Mouse (Mus musculus) kidney, adult 11 months (tissue): ENCODE data around the gene Chsy1.

Experiments
- DNase-seq: peaks from one replicate; pipeline ENCODE4 v3.0.0; 2022

The Chsy1 gene

GRCm38 (mm10) chr7:66110636-66111112 lies 1.4 kb downstream of the Chsy1 start:
- DNase-seq = no peak

- DNase-seq = no peak
These were observed 1.9 kb downstream of the Chsy1 start for GRCm38 (mm10) chr7:66111211-66111610.

DNA sequence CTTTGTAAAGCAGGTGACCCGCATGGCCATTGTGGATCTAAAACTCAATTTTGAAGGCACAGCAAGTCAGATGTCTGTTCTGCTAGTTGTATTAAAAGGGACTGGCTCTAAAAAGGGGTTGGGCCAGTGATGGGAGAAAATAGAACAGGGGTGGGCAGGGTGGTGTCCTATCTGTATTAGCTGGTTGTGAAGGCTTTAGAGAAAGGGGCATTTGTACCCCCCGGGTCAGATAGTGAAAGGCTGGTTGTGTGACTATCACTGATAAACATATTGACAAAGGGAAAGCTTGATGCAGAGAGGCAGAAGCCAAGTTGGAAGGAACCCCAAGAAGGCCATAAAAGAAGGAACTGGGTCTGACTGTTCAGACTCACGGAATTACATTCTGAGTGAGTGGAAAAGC lies 4.2 kb downstream of the Chsy1 start:
- DNase-seq = no peak

- DNase-seq = no peak
These were observed 6.6 kb downstream of the Chsy1 start for GRCm38 (mm10) chr7:66115821-66116343.

DNA sequence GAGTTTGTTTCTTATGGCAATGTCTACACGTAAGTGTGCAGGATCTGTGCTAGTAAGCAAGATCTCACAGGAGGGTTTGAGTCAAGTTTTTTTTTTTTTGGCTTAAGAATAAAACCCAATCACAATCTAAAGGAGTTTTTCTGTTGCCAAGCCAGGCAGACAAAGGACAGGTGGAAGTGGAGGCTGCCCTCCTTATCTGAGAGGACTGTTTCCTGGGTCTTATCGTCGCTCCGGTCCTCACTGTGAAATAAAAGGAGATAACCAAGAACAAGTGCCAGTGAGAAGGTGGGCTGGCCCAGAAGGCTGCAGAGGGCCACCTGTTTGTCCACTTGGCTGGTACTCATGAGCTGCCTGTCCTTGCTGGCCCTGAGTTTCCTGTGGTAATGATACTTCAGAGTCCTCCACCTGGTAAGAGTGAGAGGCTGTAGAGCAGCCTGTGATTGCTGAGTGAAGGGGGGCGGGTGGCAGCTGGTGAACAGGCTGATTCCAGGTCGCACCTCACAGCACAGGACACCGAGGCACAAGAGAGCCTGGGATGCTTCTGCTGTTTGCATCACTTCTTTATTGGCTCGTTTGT lies 7.7 kb downstream of the Chsy1 start:
- DNase-seq = no peak

- no peak for DNase-seq
These were observed 8.7 kb downstream of the Chsy1 start for GRCm38 (mm10) chr7:66118046-66118445.

- no peak for DNase-seq
These were observed 9.5 kb downstream of the Chsy1 start for GRCm38 (mm10) chr7:66118796-66119195.

- DNase-seq = no peak
These were observed 10.8 kb downstream of the Chsy1 start for GRCm38 (mm10) chr7:66120139-66120538.

GRCm38 (mm10) chr7:66120702-66121396 lies 11.5 kb downstream of the Chsy1 start:
- DNase-seq = no peak

DNA sequence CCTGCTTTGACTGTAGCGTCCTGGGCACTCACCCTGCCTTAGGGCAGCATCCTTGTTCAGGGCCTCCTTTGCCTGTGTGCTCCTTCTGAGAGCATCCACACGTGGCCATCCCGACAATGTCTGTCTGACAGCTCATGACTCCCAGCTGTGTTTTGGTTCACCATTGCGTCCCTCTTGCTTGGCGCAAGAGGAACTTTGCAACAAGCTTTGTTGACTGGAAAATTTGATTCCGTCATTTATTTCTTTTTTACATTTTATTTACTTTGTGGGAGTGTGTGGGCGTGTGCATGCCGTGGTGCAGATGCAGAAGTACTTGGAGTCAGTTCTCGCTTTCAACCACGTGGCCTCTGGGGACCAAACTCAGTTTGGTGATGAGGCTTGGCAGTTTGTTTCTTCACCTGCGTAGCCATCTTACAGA lies 15.2 kb downstream of the Chsy1 start:
- no peak for DNase-seq

- DNase-seq = no peak
These were observed 16.1 kb downstream of the Chsy1 start for GRCm38 (mm10) chr7:66125368-66125767.

DNA sequence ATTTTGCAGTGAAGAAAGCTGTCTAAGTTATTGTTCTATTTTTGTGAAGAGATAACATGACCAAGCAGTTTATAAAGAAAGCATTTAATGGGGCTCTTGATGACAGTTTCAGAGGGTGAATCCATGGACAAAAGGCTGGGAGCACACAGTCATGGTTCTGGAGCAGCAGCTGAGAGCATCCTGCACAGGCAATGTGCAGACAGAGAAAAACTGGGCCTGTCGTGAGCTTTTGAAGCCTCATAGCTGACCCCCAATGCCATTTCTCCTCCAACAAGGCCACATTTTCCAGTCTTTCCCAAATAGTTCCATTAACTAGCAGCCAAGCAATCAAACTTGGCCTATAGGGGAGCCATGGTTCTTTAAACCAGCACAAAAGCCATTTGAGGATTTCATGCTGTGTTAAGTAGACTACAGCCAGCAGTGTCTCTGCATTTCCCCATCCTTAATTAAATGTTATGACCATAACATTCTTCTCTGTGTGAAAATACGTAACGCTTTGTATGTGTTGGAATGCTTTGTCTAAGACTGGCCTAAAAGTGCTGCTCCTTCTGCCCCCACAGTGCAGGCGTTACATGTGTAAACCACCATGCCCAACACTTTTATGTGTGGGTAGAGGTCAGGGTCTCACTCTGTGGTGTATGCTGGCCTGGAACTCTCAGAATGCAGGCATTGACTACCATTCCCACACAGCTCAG lies 18.8 kb downstream of the Chsy1 start:
- no peak for DNase-seq

DNA sequence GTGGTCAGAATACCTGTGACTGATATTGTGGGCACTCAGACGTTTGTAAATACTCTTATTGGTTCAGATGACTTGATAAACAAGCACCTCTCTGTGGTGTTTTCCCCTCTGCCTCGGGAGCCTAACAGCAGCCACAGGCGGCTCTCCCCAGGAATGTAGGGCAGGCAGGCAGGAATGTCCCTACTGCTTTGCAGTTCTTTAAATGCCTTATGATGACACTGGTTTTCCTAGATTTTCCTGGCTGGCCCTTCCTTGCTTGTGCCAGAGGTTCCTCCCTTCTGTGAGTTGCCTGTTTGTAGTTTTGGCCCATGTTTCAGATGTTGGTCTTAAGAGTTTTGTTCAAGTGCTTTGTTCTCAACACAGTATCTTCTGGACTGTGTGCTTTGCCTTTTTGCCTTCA lies 19.5 kb downstream of the Chsy1 start:
- no peak for DNase-seq

- no peak for DNase-seq
These were observed 21.0 kb downstream of the Chsy1 start for GRCm38 (mm10) chr7:66130296-66130695.

DNA sequence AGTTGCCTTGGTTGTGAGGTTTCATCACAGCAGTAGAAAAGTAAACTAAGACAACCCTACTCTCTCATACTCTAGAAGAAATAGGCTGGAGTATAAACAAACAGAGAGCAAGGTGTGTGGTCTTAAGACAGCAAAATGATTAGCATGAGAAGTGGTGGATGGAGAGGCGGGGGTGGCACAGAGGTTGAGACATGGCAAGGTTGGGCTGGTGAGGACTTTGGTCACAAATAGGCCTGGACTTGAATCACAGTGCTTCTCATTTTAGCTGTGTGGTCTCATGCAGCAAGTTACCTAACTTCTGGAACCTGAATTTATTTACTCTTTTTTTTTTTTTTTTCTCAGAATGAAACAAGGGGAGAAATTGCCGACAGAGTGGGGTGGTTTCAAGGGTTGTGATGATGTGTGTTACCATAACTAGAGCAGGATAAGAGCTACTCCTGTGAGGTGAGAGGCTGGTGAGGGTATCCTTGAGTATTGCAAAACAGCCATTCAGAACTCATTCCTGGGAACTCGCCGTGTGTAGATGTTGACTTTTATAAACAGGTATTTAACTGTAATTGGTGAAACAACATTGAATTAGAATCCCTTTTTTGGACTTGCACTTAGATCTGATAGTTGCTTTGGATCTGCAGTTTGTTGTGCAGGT lies 22.6 kb downstream of the Chsy1 start:
- DNase-seq = no peak

- no peak for DNase-seq
These were observed 24.8 kb downstream of the Chsy1 start for GRCm38 (mm10) chr7:66134154-66134553.

GRCm38 (mm10) chr7:66135644-66136043 lies 26.3 kb downstream of the Chsy1 start:
- no peak for DNase-seq

DNA sequence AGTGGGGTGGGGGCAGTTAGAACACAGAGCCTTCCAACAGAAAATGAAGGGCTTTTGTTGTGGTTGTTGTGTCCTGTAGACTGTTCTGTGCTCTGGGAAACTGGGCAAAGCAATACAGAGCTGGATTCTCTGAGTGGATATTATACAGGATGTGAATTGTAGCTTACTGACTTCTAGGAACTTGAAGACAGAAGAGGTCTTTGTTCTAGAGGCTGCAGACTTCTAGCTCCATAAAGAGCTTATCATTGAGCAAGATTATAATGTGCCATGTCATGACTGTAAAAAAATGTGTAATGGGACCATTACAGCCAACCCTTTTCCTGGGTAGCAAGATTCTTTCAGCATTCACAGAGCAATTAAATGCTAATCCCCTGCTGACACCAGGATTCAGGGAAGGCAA lies 26.9 kb downstream of the Chsy1 start:
- no peak for DNase-seq

DNA sequence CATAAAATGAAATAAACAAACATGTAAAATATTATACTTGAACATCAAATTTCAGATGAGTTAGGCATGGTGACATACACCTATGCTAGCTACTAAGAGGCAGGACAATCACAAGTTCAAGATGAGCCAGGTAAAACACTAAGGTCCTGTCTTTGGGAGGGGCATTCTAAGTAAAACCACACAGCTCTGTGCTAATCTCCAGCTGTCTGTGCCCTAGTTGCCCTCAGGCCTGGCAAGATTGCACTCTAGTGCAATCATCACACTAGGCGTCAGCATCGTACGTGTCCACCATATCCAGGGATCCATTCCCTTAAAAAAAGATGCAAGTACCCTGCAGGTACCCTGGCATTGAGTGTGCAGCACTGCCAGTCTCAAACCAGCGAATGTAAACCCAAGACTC lies 28.0 kb downstream of the Chsy1 start:
- DNase-seq = no peak

- no peak for DNase-seq
These were observed 29.0 kb downstream of the Chsy1 start for GRCm38 (mm10) chr7:66138301-66138700.

- DNase-seq = no peak
These were observed 29.6 kb downstream of the Chsy1 start for GRCm38 (mm10) chr7:66138878-66139277.

- DNase-seq = no peak
These were observed 30.8 kb downstream of the Chsy1 start for GRCm38 (mm10) chr7:66140095-66140494.

DNA sequence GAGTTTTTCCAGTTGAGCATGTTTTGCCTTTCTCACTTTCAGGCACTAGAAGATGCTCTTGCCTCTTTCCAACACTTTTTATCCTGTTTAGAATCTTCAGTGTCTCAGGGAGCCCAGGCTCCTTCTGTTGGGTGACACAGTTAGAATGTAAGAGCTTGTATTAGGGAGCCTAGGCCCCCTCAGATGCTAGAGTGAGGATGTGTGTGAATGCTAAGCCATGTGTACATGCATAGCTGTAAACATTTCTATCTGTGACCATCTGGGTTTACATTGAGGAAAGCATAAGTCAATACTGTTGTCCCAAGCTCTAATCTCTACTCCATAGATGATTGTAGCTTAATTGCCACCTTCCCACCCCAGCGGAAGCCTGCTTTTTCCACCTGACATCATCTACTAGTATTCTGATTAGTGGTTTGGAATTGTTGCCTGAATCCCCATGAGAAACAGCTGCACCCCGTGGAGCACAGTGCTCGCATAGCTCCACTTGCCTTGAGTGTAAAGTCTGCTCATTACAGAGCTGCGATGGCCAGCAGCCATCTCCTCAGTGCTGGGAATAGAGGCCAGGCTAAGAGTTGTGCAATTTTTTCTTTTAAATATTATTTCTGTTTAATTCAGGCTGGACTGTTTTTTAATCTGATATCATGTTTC lies 31.7 kb downstream of the Chsy1 start:
- no peak for DNase-seq
